Mouse (Mus musculus): ENCODE measurements around the gene Aldh16a1. TPM values are rescaled to one million over a fixed set of nuclear protein-coding genes. Genes with fewer than 3 reads are reported as not detected.

Gene Aldh16a1
- polyA plus RNA-seq, 1 experiment, result 34.6 TPM

GRCm38 (mm10) chr7:45135993-45136567, 18.3 kb downstream of the Aldh16a1 start, which contains the start of the genes Gm45713 and Flt3l:
Gene Gm45713, minus strand, starts transcription at chr7:45136231.
Gene Flt3l, minus strand, starts transcription at chr7:45136432.
- Histone ChIP-seq H3K79me2 (ENCODE audit: control insufficient read depth, insufficient read depth) (no peaks in the 10 kb centered on the region), H3K36me3 (ENCODE audit: control insufficient read depth, insufficient read depth) (no peaks in the 10 kb centered on the region), H3K4me3 (ENCODE audit: insufficient read depth, poor library complexity, severe bottlenecking) (peak within 1 kb of the TSS; percentile 34), H3K27me3 (ENCODE audit: control insufficient read depth, insufficient read depth, insufficient read length) (no peaks in the 10 kb centered on the region), H3K79me3 (ENCODE audit: low read depth) (no peaks in the 10 kb centered on the region), H3ac (ENCODE audit: control insufficient read depth, insufficient read length, low read depth) (peak within 1 kb of the TSS; percentile 76)
- no peak for TF ChIP-seq MAX (IDR thresholded peaks at IDR 0.05)
- no peak for TF ChIP-seq MYOD1 (IDR thresholded peaks at IDR 0.05; ENCODE audit: control insufficient read depth, insufficient read length, low read depth)
- TF ChIP-seq CTCF (IDR thresholded peaks at IDR 0.05; ENCODE audit: control insufficient read depth, insufficient read depth, insufficient read length), result peak; percentile 95
- no peak for TF ChIP-seq USF1 (IDR thresholded peaks at IDR 0.05; ENCODE audit: low read depth)
- TF ChIP-seq CEBPB (IDR thresholded peaks at IDR 0.05; ENCODE audit: low read depth), result no peak

DNA sequence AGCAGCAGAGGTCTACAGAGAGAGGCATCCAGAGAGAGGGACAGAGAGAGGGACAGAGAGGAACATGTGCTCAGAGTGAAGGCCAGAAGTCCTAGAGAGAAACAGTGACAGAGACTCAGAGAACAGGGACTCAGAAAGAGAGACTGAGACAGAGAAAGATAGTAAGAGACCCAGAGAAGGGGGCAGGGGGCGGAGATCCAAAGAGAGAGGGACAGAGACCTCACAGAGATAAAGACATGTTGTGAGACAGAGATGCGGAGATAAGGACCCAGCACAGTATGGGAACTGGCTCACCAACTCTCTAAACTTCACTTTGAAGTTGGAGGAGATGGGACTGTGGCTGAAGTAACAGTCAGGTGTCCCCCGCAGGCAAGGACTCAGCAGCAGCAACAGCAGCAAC, 19.0 kb downstream of the Aldh16a1 start:
- H3ac ChIP-seq (ENCODE audit: control insufficient read depth, insufficient read length, low read depth), result no peak overlapping the region
- H3K4me3 ChIP-seq (ENCODE audit: insufficient read depth, poor library complexity, severe bottlenecking), result no peak overlapping the region
- H3K79me3 ChIP-seq (ENCODE audit: low read depth), result no peaks in the 10 kb centered on the region
- TF ChIP-seq FOSL1 (IDR thresholded peaks at IDR 0.05; ENCODE audit: insufficient read depth, low read length, poor library complexity, severe bottlenecking), result no peak
- no peak for TF ChIP-seq MYOG (IDR thresholded peaks at IDR 0.05; ENCODE audit: control insufficient read depth, extremely low read depth, insufficient read length)
- TF ChIP-seq MAX (IDR thresholded peaks at IDR 0.05), result no peak
- no peaks in the 10 kb centered on the region for H3K36me3 ChIP-seq (ENCODE audit: control insufficient read depth, insufficient read depth)
- no peaks in the 10 kb centered on the region for H3K27me3 ChIP-seq (ENCODE audit: control insufficient read depth, insufficient read depth, insufficient read length)
- no peaks in the 10 kb centered on the region for H3K79me2 ChIP-seq (ENCODE audit: control insufficient read depth, insufficient read depth)

- no peaks in the 10 kb centered on the region for H3K27me3 ChIP-seq (ENCODE audit: control insufficient read depth, insufficient read depth, insufficient read length)
- no peaks in the 10 kb centered on the region for H3K36me3 ChIP-seq (ENCODE audit: control insufficient read depth, insufficient read depth)
- H3K79me3 ChIP-seq (ENCODE audit: low read depth), result no peaks in the 10 kb centered on the region
- no peak overlapping the region for H3K4me3 ChIP-seq (ENCODE audit: insufficient read depth, poor library complexity, severe bottlenecking)
- no peak overlapping the region for H3ac ChIP-seq (ENCODE audit: control insufficient read depth, insufficient read length, low read depth)
- TF ChIP-seq FOSL1 (IDR thresholded peaks at IDR 0.05; ENCODE audit: insufficient read depth, low read length, poor library complexity, severe bottlenecking), result no peak
- TF ChIP-seq CTCF (IDR thresholded peaks at IDR 0.05; ENCODE audit: control insufficient read depth, insufficient read depth, insufficient read length), result no peak
- TF ChIP-seq MYOD1 (IDR thresholded peaks at IDR 0.05; ENCODE audit: control insufficient read depth, insufficient read length, low read depth), result no peak
- no peaks in the 10 kb centered on the region for H3K79me2 ChIP-seq (ENCODE audit: control insufficient read depth, insufficient read depth)
Observed at GRCm38 (mm10) chr7:45134544-45135026, 19.8 kb downstream of the Aldh16a1 start.

DNA sequence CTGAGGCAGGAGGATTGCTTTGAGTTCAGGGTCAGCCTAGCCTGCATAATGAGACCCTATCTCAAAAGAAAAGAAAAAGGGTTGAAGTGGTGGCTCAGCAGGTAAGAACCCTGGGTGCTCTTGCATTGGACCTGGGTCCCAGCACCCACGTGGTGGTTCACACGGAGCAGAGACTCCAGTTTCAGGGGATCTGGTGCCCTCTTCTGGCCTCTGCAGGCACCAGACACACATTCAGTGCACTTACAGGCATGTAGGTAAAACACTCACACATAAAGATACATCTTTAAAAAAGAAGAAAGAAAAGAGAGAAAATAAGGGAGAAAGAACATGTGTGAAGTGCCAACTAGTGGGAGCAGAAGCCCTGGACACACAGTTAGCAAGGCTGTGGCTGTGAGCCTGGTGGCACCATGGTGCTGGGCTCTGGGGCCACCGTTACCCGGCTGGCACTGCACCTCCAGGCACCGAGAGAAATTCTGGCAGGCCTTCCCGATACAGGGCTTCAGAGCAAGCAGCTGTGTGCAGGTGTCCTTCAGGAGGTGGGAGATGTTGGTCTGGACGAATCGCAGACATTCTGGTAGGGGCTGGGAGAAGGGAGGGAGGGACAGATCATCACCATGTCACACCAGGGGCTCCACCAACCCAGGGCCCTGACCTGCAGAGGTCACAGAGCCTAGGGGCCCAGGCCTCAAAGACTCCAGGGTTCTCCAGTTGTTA, 20.8 kb downstream of the Aldh16a1 start:
- H3K79me3 ChIP-seq (ENCODE audit: low read depth), result no peaks in the 10 kb centered on the region
- no peak overlapping the region for H3K4me3 ChIP-seq (ENCODE audit: insufficient read depth, poor library complexity, severe bottlenecking)
- no peak overlapping the region for H3ac ChIP-seq (ENCODE audit: control insufficient read depth, insufficient read length, low read depth)
- H3K36me3 ChIP-seq (ENCODE audit: control insufficient read depth, insufficient read depth), result no peaks in the 10 kb centered on the region
- H3K27me3 ChIP-seq (ENCODE audit: control insufficient read depth, insufficient read depth, insufficient read length), result no peaks in the 10 kb centered on the region
- TF ChIP-seq MYOD1 (IDR thresholded peaks at IDR 0.05; ENCODE audit: control insufficient read depth, insufficient read length, low read depth) (no peak), CTCF (IDR thresholded peaks at IDR 0.05; ENCODE audit: control insufficient read depth, insufficient read depth, insufficient read length) (no peak), MAX (IDR thresholded peaks at IDR 0.05) (no peak), USF1 (IDR thresholded peaks at IDR 0.05; ENCODE audit: low read depth) (no peak), MYOG (IDR thresholded peaks at IDR 0.05; ENCODE audit: control insufficient read depth, extremely low read depth, insufficient read length) (no peak), CEBPB (IDR thresholded peaks at IDR 0.05; ENCODE audit: low read depth) (no peak), FOSL1 (IDR thresholded peaks at IDR 0.05; ENCODE audit: insufficient read depth, low read length, poor library complexity, severe bottlenecking) (no peak)
- H3K79me2 ChIP-seq (ENCODE audit: control insufficient read depth, insufficient read depth), result peaks cover under 1% of the 10 kb centered on the region

DNA sequence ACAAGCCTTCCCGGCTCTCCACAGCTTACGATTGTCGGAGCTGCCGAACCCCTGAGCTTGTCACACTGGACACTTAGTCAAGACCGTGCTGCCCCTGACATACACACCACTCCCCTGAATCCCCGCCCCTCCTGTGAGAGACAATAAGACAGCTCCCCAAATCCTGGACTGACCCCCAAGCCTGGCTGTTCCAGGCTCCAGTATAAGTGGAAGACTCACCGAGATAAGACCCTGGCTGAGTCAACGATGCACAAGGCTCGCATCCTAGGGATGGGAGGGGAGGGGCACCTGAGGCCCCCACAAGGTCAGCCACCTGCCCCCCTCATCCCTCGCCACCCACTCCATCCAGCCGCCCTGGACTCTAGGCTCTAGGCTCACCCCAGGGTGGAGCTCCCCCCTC, 22.5 kb downstream of the Aldh16a1 start:
- H3K27me3 ChIP-seq (ENCODE audit: control insufficient read depth, insufficient read depth, insufficient read length), result no peaks in the 10 kb centered on the region
- H3K79me3 ChIP-seq (ENCODE audit: low read depth), result peaks cover 15% of the 10 kb centered on the region
- H3K4me3 ChIP-seq (ENCODE audit: insufficient read depth, poor library complexity, severe bottlenecking), result no peak overlapping the region
- H3K79me2 ChIP-seq (ENCODE audit: control insufficient read depth, insufficient read depth), result peaks cover 18% of the 10 kb centered on the region
- peaks cover 14% of the 10 kb centered on the region for H3K36me3 ChIP-seq (ENCODE audit: control insufficient read depth, insufficient read depth)
- TF ChIP-seq MYOG (IDR thresholded peaks at IDR 0.05; ENCODE audit: control insufficient read depth, extremely low read depth, insufficient read length), result no peak
- TF ChIP-seq FOSL1 (IDR thresholded peaks at IDR 0.05; ENCODE audit: insufficient read depth, low read length, poor library complexity, severe bottlenecking), result no peak
- TF ChIP-seq USF1 (IDR thresholded peaks at IDR 0.05; ENCODE audit: low read depth), result no peak
- no peak for TF ChIP-seq MAX (IDR thresholded peaks at IDR 0.05)
- no peak overlapping the region for H3ac ChIP-seq (ENCODE audit: control insufficient read depth, insufficient read length, low read depth)

Measured in C2C12 (cell line).